Mouse (Mus musculus): ENCODE data around the gene Stat2.
A peak's percentile ranks its signal among the peaks of the same experiment; 100 is the strongest.
"Not testable (repeated sequence)": the region's sequence is repeated elsewhere in the genome, so short reads cannot be mapped to it uniquely, and the experiment has no call there.

Gene Stat2

GRCm38 (mm10) chr10:128270866-128271265 is 507 bp downstream of the Stat2 start:
- H3K36me3 ChIP-seq (ENCODE audit: control insufficient read depth, insufficient read depth, low read length, poor library complexity, severe bottlenecking): no peaks in the 10 kb centered on the region; the same call in 1 of the 2 replicates
- H3K27me3 ChIP-seq (ENCODE audit: control insufficient read depth, insufficient read depth, low read length, poor library complexity, severe bottlenecking): no peaks in the 10 kb centered on the region
- peak; percentile 41 for DNase-seq (ENCODE audit: low read depth, low spot score)

DNA sequence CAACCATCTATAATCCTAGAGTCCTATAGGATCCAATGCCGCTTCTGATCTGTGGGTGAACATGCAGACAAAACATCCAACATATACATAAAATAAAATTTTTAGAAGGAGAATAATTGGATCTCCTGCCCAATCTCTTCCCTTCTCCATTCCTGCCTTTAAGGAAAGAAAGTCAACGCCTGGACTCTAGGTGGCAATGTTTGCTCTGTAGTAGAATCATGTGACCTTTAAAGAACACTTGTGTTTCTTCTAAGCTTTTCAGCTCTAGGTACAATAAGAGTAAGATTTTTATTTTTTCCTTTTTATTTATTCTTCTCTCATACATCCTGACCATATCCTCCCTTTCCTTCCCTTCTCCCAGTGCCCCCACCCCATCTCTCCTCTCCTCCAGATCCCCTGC is 1.5 kb downstream of the Stat2 start:
- DNase-seq (ENCODE audit: low read depth, low spot score): no peak
- Histone ChIP-seq H3K27me3 (ENCODE audit: control insufficient read depth, insufficient read depth, low read length, poor library complexity, severe bottlenecking) (no peaks in the 10 kb centered on the region), H3K36me3 (ENCODE audit: control insufficient read depth, insufficient read depth, low read length, poor library complexity, severe bottlenecking) (peaks cover 4% of the 10 kb centered on the region)

DNA sequence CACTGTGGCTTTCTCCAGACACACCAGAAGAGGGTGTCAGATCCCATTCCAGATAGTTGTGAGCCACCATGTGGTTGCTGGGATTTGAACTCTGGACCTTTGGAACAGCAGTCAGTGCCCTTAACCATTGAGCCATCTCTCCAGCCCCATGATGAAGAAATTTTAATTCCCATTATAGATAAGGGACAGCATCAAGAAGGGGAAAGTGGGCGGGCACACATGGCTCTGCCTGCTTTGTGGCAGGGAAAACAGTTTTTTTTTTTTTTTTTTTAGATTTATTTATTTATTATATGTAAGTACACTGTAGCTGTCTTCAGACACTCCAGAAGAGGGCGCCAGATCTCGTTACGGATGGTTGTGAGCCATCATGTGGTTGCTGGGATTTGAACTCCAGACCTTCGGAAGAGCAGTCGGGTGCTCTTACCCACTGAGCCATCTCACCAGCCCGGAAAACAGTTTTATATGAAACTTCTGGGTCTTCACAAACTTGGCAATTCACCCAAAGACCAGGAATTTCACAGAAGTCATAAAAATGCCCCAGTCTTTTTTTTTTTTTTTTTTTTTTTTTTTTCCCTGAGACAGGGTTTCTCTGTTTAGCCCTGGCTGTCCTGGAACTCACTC is 2.6 kb downstream of the Stat2 start:
- H3K27me3 ChIP-seq (ENCODE audit: control insufficient read depth, insufficient read depth, low read length, poor library complexity, severe bottlenecking); DNase-seq (ENCODE audit: low read depth, low spot score): not testable (repeated sequence)
- peaks cover 11% of the 10 kb centered on the region for H3K36me3 ChIP-seq (ENCODE audit: control insufficient read depth, insufficient read depth, low read length, poor library complexity, severe bottlenecking)

DNA sequence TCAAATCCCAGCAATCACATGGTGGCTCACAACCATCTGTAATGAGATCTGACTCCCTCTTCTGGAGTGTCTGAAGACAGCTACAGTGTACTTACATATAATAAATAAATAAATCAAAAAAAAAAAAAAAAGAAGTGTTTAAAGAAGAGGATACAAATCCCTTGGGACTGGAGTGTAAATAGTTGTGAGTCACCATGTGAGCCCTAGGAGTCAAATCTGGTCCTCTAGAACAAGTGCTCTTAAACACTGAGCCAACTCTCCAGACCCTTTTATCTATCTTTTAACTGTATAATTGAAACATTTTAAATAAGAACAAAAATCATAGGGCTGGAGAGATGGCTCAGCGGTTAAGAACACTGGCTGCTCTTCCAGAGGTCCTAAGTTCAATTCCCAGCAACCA is 5.0 kb downstream of the Stat2 start:
- not testable (repeated sequence) for DNase-seq (ENCODE audit: low read depth, low spot score); H3K27me3 ChIP-seq (ENCODE audit: control insufficient read depth, insufficient read depth, low read length, poor library complexity, severe bottlenecking)
- H3K36me3 ChIP-seq (ENCODE audit: control insufficient read depth, insufficient read depth, low read length, poor library complexity, severe bottlenecking): peaks cover 20% of the 10 kb centered on the region

- no peaks in the 10 kb centered on the region for H3K27me3 ChIP-seq (ENCODE audit: control insufficient read depth, insufficient read depth, low read length, poor library complexity, severe bottlenecking)
- peaks cover 27% of the 10 kb centered on the region for H3K36me3 ChIP-seq (ENCODE audit: control insufficient read depth, insufficient read depth, low read length, poor library complexity, severe bottlenecking)
- no peak for DNase-seq (ENCODE audit: low read depth, low spot score)
Observed at GRCm38 (mm10) chr10:128278158-128278557, 7.8 kb downstream of the Stat2 start.

- Histone ChIP-seq H3K36me3 (ENCODE audit: control insufficient read depth, insufficient read depth, low read length, poor library complexity, severe bottlenecking) (peaks cover 32% of the 10 kb centered on the region), H3K27me3 (ENCODE audit: control insufficient read depth, insufficient read depth, low read length, poor library complexity, severe bottlenecking) (no peaks in the 10 kb centered on the region)
- no peak for DNase-seq (ENCODE audit: low read depth, low spot score)
Observed at GRCm38 (mm10) chr10:128280943-128281342, 10.6 kb downstream of the Stat2 start.

- peaks cover 34% of the 10 kb centered on the region for H3K36me3 ChIP-seq (ENCODE audit: control insufficient read depth, insufficient read depth, low read length, poor library complexity, severe bottlenecking)
- no peaks in the 10 kb centered on the region for H3K27me3 ChIP-seq (ENCODE audit: control insufficient read depth, insufficient read depth, low read length, poor library complexity, severe bottlenecking)
- no peak for DNase-seq (ENCODE audit: low read depth, low spot score)
Observed at GRCm38 (mm10) chr10:128281682-128282081, 11.3 kb downstream of the Stat2 start.

DNA sequence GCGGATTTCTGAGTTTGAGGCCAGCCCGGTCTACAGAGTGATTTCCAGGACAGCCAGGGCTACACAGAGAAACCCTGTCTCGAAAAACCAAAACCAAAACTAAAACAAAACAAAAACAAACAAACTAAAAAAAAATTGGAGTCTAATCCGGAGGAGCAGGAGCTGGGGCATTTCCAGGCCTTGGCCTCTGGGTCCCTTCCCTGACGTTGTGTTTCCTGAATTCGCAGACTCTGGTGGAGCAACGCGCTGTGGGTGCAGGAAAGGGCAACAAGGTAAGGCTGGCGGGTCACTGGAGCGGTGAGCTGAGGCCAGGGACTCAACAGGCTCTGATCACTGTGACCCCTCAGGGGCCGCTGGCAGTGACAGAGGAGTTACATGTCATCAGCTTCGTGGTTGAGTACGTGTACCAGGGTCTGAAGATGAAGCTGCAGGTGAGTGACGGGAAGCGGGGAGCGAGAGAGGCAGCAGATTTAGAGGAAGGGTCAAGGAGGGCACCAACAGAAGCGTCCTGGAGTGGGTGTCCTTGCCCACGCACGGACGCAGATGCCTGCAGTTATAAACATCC is 12.6 kb downstream of the Stat2 start:
- H3K36me3 ChIP-seq (ENCODE audit: control insufficient read depth, insufficient read depth, low read length, poor library complexity, severe bottlenecking): peaks cover 25% of the 10 kb centered on the region
- DNase-seq (ENCODE audit: low read depth, low spot score): no peak
- no peaks in the 10 kb centered on the region for H3K27me3 ChIP-seq (ENCODE audit: control insufficient read depth, insufficient read depth, low read length, poor library complexity, severe bottlenecking)

- peak; percentile 78 for DNase-seq (ENCODE audit: low read depth, low spot score)
- H3K36me3 ChIP-seq (ENCODE audit: control insufficient read depth, insufficient read depth, low read length, poor library complexity, severe bottlenecking): peaks cover 23% of the 10 kb centered on the region
- H3K27me3 ChIP-seq (ENCODE audit: control insufficient read depth, insufficient read depth, low read length, poor library complexity, severe bottlenecking): no peaks in the 10 kb centered on the region
Observed at GRCm38 (mm10) chr10:128283604-128284579, 13.5 kb downstream of the Stat2 start.

- H3K36me3 ChIP-seq (ENCODE audit: control insufficient read depth, insufficient read depth, low read length, poor library complexity, severe bottlenecking): peaks cover 17% of the 10 kb centered on the region
- not testable (repeated sequence) for H3K27me3 ChIP-seq (ENCODE audit: control insufficient read depth, insufficient read depth, low read length, poor library complexity, severe bottlenecking); DNase-seq (ENCODE audit: low read depth, low spot score)
Observed at GRCm38 (mm10) chr10:128290594-128290993, 20.2 kb downstream of the Stat2 start.

GRCm38 (mm10) chr10:128296370-128297090 is 26.2 kb downstream of the Stat2 start:
- peaks cover 6% of the 10 kb centered on the region for H3K36me3 ChIP-seq (ENCODE audit: control insufficient read depth, insufficient read depth, low read length, poor library complexity, severe bottlenecking)

DNA sequence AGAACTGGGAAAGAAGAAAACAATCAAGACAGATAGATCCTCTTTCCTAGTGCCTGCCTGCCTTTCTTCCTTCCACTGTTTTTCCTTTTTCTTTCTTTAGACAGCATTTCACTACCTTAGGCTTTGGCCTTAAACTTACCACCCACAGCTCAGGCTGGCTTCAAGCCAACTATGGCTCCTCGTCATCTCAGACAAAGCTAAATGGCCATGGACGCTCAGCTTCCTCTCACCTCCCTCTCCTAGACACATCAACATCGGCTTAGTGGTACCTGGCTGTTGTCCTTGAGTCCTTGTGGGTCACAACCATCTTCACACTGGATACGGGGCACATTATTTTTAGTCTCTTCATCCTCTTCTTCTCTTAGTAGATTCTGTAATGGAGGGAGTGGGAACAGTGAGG is 26.9 kb downstream of the Stat2 start:
- Histone ChIP-seq H3K36me3 (ENCODE audit: control insufficient read depth, insufficient read depth, low read length, poor library complexity, severe bottlenecking) (peaks cover 4% of the 10 kb centered on the region; the same call in 1 of the 2 replicates), H3K27me3 (ENCODE audit: control insufficient read depth, insufficient read depth, low read length, poor library complexity, severe bottlenecking) (no peaks in the 10 kb centered on the region)
- DNase-seq (ENCODE audit: low read depth, low spot score): no peak

More at GRCm38 (mm10) chr10:128296370-128297090, 26.2 kb downstream of the Stat2 start:
- no peaks in the 10 kb centered on the region for H3K27me3 ChIP-seq (ENCODE audit: control insufficient read depth, insufficient read depth, low read length, poor library complexity, severe bottlenecking)
- no peak for DNase-seq (ENCODE audit: low read depth, low spot score)

DNA sequence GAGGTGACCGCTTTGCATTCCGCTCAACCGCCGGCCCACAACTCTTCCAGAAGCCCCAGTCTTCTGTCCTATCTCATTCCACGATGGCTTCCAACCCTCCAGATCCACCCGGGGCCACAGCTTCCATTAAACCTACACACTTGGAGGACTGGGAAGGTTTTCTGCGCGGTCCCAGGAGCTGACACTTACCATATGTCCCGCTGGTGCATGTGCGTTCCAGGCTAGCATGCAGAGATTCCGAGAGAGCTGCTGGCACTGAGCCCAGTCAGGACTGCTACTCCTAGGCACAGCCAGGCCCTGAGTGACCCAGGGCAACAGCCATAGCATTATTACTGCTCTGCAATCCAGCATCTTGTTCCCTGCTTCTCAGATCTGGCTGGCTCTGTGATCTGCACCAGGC is 27.3 kb downstream of the Stat2 start:
- no peak for DNase-seq (ENCODE audit: low read depth, low spot score)
- Histone ChIP-seq H3K36me3 (ENCODE audit: control insufficient read depth, insufficient read depth, low read length, poor library complexity, severe bottlenecking) (peaks cover 2% of the 10 kb centered on the region; the same call in 1 of the 2 replicates), H3K27me3 (ENCODE audit: control insufficient read depth, insufficient read depth, low read length, poor library complexity, severe bottlenecking) (no peaks in the 10 kb centered on the region)

- Histone ChIP-seq H3K27me3 (ENCODE audit: control insufficient read depth, insufficient read depth, low read length, poor library complexity, severe bottlenecking) (no peaks in the 10 kb centered on the region), H3K36me3 (ENCODE audit: control insufficient read depth, insufficient read depth, low read length, poor library complexity, severe bottlenecking) (no peaks in the 10 kb centered on the region)
- no peak for DNase-seq (ENCODE audit: low read depth, low spot score)
Observed at GRCm38 (mm10) chr10:128298243-128298642, 27.9 kb downstream of the Stat2 start.

All from splenic B cell, adult 2 months (primary cell).